Mouse (Mus musculus) bone marrow, adult 2 months (tissue): ENCODE measurements around the gene C130026I21Rik.
"Not testable (repeated sequence)": the region's sequence is repeated elsewhere in the genome, so short reads cannot be mapped to it uniquely, and the experiment has no call there.

Experiments
- CTCF ChIP-seq: fragments of 200-500 bp; IDR thresholded peaks from 2 replicates; pipeline ENCODE4 v1.5.1; 2011; ENCODE audit warnings: low read length, control low read depth; ENCODE audit not compliant: control insufficient read depth, insufficient read depth
- POLR2A ChIP-seq: fragments of 200-500 bp; IDR thresholded peaks from 2 replicates; pipeline ENCODE4 v1.6.1; 2011; ENCODE audit warnings: low read depth, mild to moderate bottlenecking, control low read depth, low read length, borderline replicate concordance; ENCODE audit not compliant: control insufficient read depth

DNA sequence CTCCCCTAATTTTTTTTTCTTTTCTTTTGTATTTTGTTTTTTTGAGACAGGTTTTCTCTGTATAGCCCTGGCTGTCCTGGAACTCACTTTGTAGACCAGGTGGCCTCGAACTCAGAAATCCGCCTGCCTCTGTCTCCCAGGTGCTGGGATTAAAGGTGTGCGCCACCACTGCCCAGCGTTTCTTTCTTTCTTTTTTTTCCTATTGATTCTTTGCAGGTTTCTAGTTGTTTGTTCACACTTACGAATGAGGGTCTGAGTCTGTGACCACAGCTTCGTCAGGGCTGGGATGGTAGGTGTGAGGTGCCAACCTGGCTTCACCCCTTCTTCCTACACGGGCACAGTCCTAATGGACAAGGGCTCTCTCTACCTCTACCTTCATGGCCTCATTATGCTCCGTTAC is 281.3 kb downstream of the C130026I21Rik start:
- not testable (repeated sequence) for TF ChIP-seq CTCF, POLR2A
